Mouse (Mus musculus): ENCODE data around the gene Gng7. TPM values are rescaled to one million over a fixed set of nuclear protein-coding genes. Genes with fewer than 3 reads are reported as not detected.
A peak's percentile ranks its signal among the peaks of the same experiment; 100 is the strongest.

Gene Gng7
- polyA plus RNA-seq, 1 experiment from 2014 or later: 8.0 TPM

DNA sequence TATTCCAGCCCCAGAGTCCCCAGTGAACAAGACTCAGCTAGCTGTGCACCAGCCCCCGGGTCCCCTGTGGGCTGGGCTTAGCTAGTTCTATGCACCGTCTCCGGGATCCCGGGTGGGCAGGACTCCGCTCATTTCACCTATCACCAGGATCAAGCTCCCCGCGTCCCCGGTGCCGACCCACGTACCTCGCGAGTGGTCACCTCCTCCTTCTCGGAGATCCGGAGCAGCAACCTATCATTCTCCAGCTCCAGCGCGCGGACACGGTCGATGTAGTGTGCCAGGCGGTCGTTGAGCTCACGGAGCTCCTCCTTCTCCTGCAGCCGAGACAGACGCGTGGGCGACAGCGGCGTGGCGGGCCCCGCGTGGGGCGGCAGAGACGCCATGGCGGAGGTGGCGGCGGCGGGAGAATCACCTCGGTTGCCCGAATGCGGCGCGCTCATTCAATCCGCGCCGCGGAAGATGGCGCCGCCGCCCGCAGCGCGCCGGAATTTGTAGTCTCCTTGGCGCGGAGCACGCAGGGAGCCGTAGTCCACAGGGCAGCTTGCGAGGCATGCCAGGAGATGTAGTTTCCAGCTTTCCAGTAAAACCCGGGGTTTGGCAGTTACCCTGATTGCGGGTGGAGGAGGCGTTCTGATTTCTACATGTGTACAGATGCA is 96.8 kb downstream of the Gng7 start, which contains the start of gene Lmnb2:
Gene Lmnb2, minus strand, starts transcription at position 467 of the 656 bp plus-strand sequence.
- H3K27ac ChIP-seq (ENCODE audit: low read depth, low read length): peak within 1 kb of the TSS; percentile 57; the same call in 1 of the 2 replicates
- H3K36me3 ChIP-seq (ENCODE audit: control insufficient read depth, insufficient read depth, low read length): no peaks in the 10 kb centered on the region
- under 1% methylated on average over 52 of the region's 61 CpGs for WGBS
- H3K27me3 ChIP-seq (ENCODE audit: control insufficient read depth, insufficient read depth, low read length): no peaks in the 10 kb centered on the region
- DNase-seq (ENCODE audit: low spot score): peak; percentile 85
- peak within 1 kb of the TSS; percentile 79 for H3K4me3 ChIP-seq (ENCODE audit: low read depth, low read length)
- H3K9ac ChIP-seq (ENCODE audit: low read length): peak within 1 kb of the TSS; percentile 94
- H3K4me1 ChIP-seq (replicated peaks; ENCODE audit: control insufficient read depth, insufficient read depth, low read length): peaks cover 9% of the 10 kb centered on the region
- peak within 1 kb of the TSS; percentile 99 for H3K4me2 ChIP-seq (ENCODE audit: low read depth, low read length, severe bottlenecking)
- ATAC-seq (replicated peaks; ENCODE audit: low FRiP score): peak; percentile 77
- no peaks in the 10 kb centered on the region for H3K9me3 ChIP-seq (ENCODE audit: control insufficient read depth, low read length)

DNA sequence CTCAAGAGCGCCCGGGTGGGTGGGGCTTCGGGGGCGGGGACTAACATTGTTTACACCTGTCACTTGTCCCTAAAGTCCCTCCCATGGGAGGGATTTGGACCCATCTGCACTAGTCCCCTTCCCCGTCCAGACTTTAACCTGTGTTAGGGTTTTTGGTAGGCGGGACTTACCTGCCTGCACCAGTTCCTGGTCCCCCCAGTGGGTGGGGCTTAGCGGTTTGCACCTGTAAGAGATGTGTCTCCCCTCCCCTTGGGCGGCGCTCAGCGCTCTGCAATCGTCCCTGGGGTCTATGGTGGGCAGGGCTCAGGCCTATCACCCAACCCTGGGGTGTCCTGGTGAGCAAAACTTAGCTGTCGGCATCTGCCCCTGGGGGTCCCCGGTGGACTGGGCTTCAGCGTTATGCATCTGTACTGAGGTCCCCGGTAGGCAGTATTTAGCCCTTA is 97.4 kb downstream of the Gng7 start:
- peak overlapping the region; percentile 99 for H3K4me2 ChIP-seq (ENCODE audit: low read depth, low read length, severe bottlenecking)
- H3K4me3 ChIP-seq (ENCODE audit: low read depth, low read length): peak overlapping the region; percentile 79
- DNase-seq (ENCODE audit: low spot score) (peak; percentile 63), ATAC-seq (replicated peaks; ENCODE audit: low FRiP score) (peak; percentile 51)
- H3K27me3 ChIP-seq (ENCODE audit: control insufficient read depth, insufficient read depth, low read length): no peaks in the 10 kb centered on the region
- H3K9me3 ChIP-seq (ENCODE audit: control insufficient read depth, low read length): no peaks in the 10 kb centered on the region
- peak overlapping the region; percentile 57; the same call in 1 of the 2 replicates for H3K27ac ChIP-seq (ENCODE audit: low read depth, low read length)
- no peaks in the 10 kb centered on the region for H3K36me3 ChIP-seq (ENCODE audit: control insufficient read depth, insufficient read depth, low read length)
- peak overlapping the region; percentile 94 for H3K9ac ChIP-seq (ENCODE audit: low read length)
- 2% methylated on average over 15 of the region's 15 CpGs for WGBS
- peaks cover 9% of the 10 kb centered on the region for H3K4me1 ChIP-seq (replicated peaks; ENCODE audit: control insufficient read depth, insufficient read depth, low read length)

DNA sequence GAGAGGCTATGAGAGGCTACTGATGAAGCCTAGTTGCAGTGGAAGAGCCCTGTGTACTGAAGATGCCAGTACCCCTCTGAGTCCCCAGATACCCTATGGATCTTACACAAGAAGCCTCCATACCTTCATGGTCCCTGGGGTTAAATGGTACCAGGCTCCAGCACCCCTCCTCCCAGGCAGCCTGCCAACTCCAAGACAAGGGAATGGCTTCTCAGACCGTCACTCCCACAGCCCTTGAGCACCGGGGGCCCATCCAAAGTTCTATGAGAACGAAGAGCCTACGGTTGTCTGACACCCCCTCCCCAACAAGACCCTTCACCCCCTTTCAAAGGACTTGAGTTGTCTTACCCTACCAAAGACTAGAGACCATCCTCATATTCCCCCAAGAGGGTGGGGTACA is 99.0 kb downstream of the Gng7 start:
- Histone ChIP-seq H3K4me1 (replicated peaks; ENCODE audit: control insufficient read depth, insufficient read depth, low read length) (peaks cover 7% of the 10 kb centered on the region), H3K27me3 (ENCODE audit: control insufficient read depth, insufficient read depth, low read length) (no peaks in the 10 kb centered on the region), H3K36me3 (ENCODE audit: control insufficient read depth, insufficient read depth, low read length) (no peaks in the 10 kb centered on the region), H3K9ac (ENCODE audit: low read length) (no peak overlapping the region), H3K27ac (ENCODE audit: low read depth, low read length) (no peak overlapping the region), H3K9me3 (ENCODE audit: control insufficient read depth, low read length) (no peaks in the 10 kb centered on the region), H3K4me2 (ENCODE audit: low read depth, low read length, severe bottlenecking) (no peak overlapping the region), H3K4me3 (ENCODE audit: low read depth, low read length) (no peak overlapping the region)
- DNase-seq (ENCODE audit: low spot score): no peak
- whole genome bisulfite sequencing: 91% methylated on average over 4 of the region's 4 CpGs
- no peak for ATAC-seq (replicated peaks; ENCODE audit: low FRiP score)

DNA sequence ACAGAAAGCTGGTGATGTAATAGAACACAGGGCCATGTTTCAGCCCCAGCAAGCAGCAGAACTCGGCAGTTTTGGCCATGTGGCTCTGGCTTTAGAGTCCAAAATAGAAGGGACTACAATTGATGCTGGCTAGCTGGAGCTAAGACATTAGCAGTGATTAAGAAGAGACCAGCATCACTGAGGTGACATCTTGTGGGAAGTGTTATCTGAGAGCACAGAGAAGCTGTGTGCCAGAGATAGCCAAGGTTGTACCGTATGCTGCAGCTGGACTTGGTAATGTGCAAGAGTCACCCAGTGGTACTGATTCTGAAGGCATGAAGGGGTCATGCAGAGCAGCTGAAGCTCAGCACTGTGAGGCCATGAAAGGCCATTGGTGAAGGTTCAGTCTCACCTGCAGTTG is 99.5 kb downstream of the Gng7 start:
- Histone ChIP-seq H3K27me3 (ENCODE audit: control insufficient read depth, insufficient read depth, low read length) (no peaks in the 10 kb centered on the region), H3K4me1 (replicated peaks; ENCODE audit: control insufficient read depth, insufficient read depth, low read length) (peaks cover 7% of the 10 kb centered on the region), H3K9me3 (ENCODE audit: control insufficient read depth, low read length) (no peaks in the 10 kb centered on the region), H3K36me3 (ENCODE audit: control insufficient read depth, insufficient read depth, low read length) (no peaks in the 10 kb centered on the region), H3K9ac (ENCODE audit: low read length) (no peak overlapping the region), H3K4me2 (ENCODE audit: low read depth, low read length, severe bottlenecking) (no peak overlapping the region), H3K27ac (ENCODE audit: low read depth, low read length) (no peak overlapping the region), H3K4me3 (ENCODE audit: low read depth, low read length) (no peak overlapping the region)
- DNase-seq (ENCODE audit: low spot score) (no peak), ATAC-seq (replicated peaks; ENCODE audit: low FRiP score) (no peak)
- 88% methylated on average over 2 of the region's 2 CpGs for WGBS

DNA sequence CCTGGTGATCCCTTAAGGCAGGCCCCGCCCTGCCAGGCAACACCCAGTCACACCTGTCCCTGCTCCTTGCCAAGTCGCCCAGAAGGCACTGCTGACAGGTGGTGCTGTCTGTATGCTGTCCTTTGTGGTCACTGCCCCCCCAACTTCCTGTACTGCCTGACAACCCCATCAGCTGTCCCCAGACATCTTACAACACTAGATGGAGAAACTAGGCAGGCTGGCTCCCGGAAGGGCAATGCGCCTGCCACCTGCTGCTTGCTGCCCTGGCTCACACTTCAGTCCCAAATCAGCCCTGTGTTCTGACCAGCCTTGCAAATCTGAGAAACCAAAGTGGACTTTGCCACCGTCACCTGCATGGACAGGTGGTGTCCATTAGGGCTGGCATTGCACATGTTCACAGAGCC is 100.5 kb downstream of the Gng7 start:
- Histone ChIP-seq H3K4me3 (ENCODE audit: low read depth, low read length) (no peak overlapping the region), H3K4me2 (ENCODE audit: low read depth, low read length, severe bottlenecking) (no peak overlapping the region), H3K9ac (ENCODE audit: low read length) (no peak overlapping the region), H3K9me3 (ENCODE audit: control insufficient read depth, low read length) (no peaks in the 10 kb centered on the region), H3K27ac (ENCODE audit: low read depth, low read length) (no peak overlapping the region), H3K27me3 (ENCODE audit: control insufficient read depth, insufficient read depth, low read length) (no peaks in the 10 kb centered on the region), H3K36me3 (ENCODE audit: control insufficient read depth, insufficient read depth, low read length) (no peaks in the 10 kb centered on the region; the same call in 1 of the 2 replicates), H3K4me1 (replicated peaks; ENCODE audit: control insufficient read depth, insufficient read depth, low read length) (peaks cover 7% of the 10 kb centered on the region)
- ATAC-seq (replicated peaks; ENCODE audit: low FRiP score) (no peak), DNase-seq (ENCODE audit: low spot score) (no peak)
- WGBS: 88% methylated on average over 5 of the region's 5 CpGs

DNA sequence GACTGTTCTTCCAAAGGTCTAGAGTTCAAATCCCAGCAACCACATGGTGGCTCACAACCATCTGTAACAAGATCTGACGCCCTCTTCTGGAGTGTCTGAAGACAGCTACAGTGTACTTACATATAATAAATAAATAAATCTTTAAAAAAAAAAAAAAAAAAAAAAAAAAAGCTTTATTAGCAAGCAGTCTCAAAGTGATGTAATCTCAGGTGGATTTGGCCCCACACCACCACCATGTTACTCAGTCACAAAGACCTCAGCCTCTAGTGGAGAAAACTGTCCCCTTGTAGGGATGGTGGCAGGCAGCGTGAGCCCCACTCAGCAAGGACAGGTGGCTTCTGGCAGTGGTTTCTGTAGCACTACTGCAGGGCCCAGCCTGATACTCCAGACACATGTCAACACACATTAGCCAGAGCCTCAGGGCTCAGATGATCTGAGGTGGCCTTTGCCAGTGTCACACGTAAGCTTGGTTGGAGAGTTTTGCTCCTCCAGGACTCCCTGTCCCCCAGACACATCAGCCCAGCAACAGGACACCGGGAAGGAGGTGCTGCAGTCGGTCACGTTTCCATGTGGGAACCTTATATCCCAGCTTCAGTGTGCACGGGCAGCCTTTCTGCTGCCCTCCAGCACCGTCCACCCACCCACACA is 101.3 kb downstream of the Gng7 start:
- no peaks in the 10 kb centered on the region for H3K27me3 ChIP-seq (ENCODE audit: control insufficient read depth, insufficient read depth, low read length)
- no peak for DNase-seq (ENCODE audit: low spot score)
- no peak overlapping the region for H3K4me2 ChIP-seq (ENCODE audit: low read depth, low read length, severe bottlenecking)
- H3K4me1 ChIP-seq (replicated peaks; ENCODE audit: control insufficient read depth, insufficient read depth, low read length): peaks cover 5% of the 10 kb centered on the region
- H3K4me3 ChIP-seq (ENCODE audit: low read depth, low read length): no peak overlapping the region
- no peak overlapping the region for H3K9ac ChIP-seq (ENCODE audit: low read length)
- no peaks in the 10 kb centered on the region; the same call in 1 of the 2 replicates for H3K36me3 ChIP-seq (ENCODE audit: control insufficient read depth, insufficient read depth, low read length)
- 91% methylated on average over 7 of the region's 8 CpGs for WGBS
- ATAC-seq (replicated peaks; ENCODE audit: low FRiP score): no peak
- no peak overlapping the region for H3K27ac ChIP-seq (ENCODE audit: low read depth, low read length)
- H3K9me3 ChIP-seq (ENCODE audit: control insufficient read depth, low read length): no peaks in the 10 kb centered on the region

DNA sequence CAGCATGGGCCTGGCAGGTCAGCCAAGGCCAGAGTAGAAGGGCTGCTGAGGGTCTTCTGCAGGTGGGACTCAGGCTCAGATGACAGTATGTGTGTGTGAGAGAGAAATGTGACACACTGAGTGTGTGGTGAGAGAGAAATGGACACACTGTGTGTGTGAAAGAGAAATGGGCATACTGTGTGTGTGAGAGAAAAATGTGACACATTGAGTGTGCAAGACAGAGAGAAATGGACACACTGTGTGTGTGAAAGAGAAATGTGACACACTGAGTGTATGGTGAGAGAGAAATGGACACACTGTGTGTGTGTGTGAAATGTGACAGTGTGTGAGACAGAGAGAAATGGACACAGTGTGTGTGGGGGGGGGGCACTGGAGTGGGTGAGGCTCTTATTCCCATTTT is 102.9 kb downstream of the Gng7 start:
- ATAC-seq (replicated peaks; ENCODE audit: low FRiP score) (no peak), DNase-seq (ENCODE audit: low spot score) (no peak)
- no peaks in the 10 kb centered on the region for H3K9me3 ChIP-seq (ENCODE audit: control insufficient read depth, low read length)
- H3K9ac ChIP-seq (ENCODE audit: low read length): no peak overlapping the region
- no peak overlapping the region for H3K27ac ChIP-seq (ENCODE audit: low read depth, low read length)
- H3K36me3 ChIP-seq (ENCODE audit: control insufficient read depth, insufficient read depth, low read length): peaks cover 7% of the 10 kb centered on the region
- no peak overlapping the region for H3K4me2 ChIP-seq (ENCODE audit: low read depth, low read length, severe bottlenecking)
- no peaks in the 10 kb centered on the region for H3K4me1 ChIP-seq (replicated peaks; ENCODE audit: control insufficient read depth, insufficient read depth, low read length)
- no peaks in the 10 kb centered on the region for H3K27me3 ChIP-seq (ENCODE audit: control insufficient read depth, insufficient read depth, low read length)
- no peak overlapping the region for H3K4me3 ChIP-seq (ENCODE audit: low read depth, low read length)

DNA sequence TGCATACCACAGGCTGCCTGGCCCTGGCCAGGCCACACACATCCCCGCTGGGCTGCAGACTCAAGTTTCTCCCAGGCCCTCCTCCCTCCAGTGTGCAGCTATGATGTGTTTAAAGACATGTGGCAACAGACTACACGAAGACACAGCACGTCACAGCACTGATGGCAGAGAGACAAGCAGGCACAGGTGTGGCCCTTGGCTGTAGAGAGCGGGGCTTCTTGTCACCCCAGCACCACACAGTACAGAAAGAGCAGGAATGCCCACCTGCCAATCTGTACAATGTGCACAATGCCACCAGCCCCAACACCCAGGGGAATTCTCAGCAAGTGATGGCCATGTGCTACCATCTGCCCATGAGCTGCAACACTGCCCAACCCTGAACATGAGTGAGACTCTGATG is 103.4 kb downstream of the Gng7 start:
- no peak for ATAC-seq (replicated peaks; ENCODE audit: low FRiP score)
- H3K27ac ChIP-seq (ENCODE audit: low read depth, low read length): no peak overlapping the region
- H3K4me3 ChIP-seq (ENCODE audit: low read depth, low read length): no peak overlapping the region
- H3K4me1 ChIP-seq (replicated peaks; ENCODE audit: control insufficient read depth, insufficient read depth, low read length): no peaks in the 10 kb centered on the region
- no peaks in the 10 kb centered on the region for H3K27me3 ChIP-seq (ENCODE audit: control insufficient read depth, insufficient read depth, low read length)
- H3K9me3 ChIP-seq (ENCODE audit: control insufficient read depth, low read length): no peaks in the 10 kb centered on the region
- 97% methylated on average over 4 of the region's 4 CpGs for WGBS
- no peak overlapping the region for H3K4me2 ChIP-seq (ENCODE audit: low read depth, low read length, severe bottlenecking)
- peaks cover 9% of the 10 kb centered on the region for H3K36me3 ChIP-seq (ENCODE audit: control insufficient read depth, insufficient read depth, low read length)
- H3K9ac ChIP-seq (ENCODE audit: low read length): no peak overlapping the region
- DNase-seq (ENCODE audit: low spot score): no peak
